Mouse (Mus musculus): ENCODE data around the gene Zbtb38.

DNA sequence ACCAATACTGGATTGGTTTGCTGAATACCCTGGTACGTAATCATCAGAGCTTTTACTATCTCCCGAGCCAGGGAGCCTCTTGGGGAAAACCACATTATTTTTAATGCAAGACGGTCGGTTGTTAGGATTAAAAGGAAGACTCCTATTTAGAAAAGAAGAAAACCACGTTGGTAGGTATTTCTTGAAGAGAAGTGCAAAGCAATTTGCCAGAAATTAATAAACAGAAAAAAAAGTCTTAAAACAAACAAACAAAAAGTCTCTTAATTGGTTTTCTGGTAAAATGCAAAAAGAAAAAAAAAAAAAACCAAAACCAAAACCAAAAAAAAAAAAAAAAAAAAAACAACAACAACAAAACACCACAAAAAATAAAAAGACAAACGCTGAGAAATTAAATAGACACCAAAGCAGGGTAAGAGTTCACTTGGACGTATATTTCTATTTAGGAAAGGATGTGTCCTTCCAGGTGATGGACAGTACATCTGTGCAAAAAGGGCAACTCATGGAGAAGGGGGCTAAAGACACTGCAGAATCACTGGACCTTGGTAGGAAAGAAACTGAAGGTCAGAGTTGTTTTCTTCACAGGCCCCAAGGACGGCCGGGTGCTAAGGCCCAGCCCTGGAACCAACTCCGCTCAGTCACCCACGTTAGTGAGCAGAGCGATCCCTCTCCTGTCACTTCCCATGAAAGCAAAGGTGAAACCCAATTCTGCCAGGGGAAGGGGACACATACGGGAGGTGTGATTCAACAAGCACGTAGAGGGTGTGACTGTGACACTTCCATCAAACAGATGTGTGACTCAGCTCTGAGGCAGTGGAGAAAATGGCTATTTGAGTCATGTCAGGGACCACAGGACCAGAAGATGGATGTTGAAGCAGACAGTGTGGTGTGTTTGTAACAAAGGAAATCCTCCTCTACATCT is 38.9 kb downstream of the Zbtb38 start:
- TF ChIP-seq CTCF (IDR thresholded peaks at IDR 0.05) (no peak), EP300 (IDR thresholded peaks at IDR 0.05; ENCODE audit: insufficient read depth, low read depth, low read length) (no peak), POLR2A (IDR thresholded peaks at IDR 0.05; ENCODE audit: insufficient read depth, low read depth, low read length) (no peak)

All from heart, adult 2 months (tissue).